19 mouse cellular contexts compared by ENCODE assay signal in genomic region chr10:98268511-98268910, GRCm38 (mm10).
A peak's percentile ranks its signal among the peaks of the same experiment; 100 is the strongest.
DNase-seq lines count a peak whose midpoint lies in the region.
"Had no signal": no experiment of that assay in that cellular context is flagged by ENCODE, and none has a peak within 500 bp of the region (broad histone marks: within the 10 kb centered on the region; RNA-seq: fewer than 3 reads in every experiment).

No protein-coding gene starts in this region.

- DNase-seq in adrenal gland, adult 2 months = peak; percentile 50
- DNase-seq in adrenal gland, postnatal 4 days (ENCODE audit: low spot score in 2 of 2) = no peak
- peak; percentile 22 for DNase-seq in adrenal gland, adult 8-10 months
- DNase-seq in adrenal gland, postnatal 14 days = peak; percentile 66
- DNase-seq in adrenal gland, postnatal 36 days = peak; percentile 35 to 40
- no peak for DNase-seq in cerebellum, adult 9-10 months
- DNase-seq in kidney, postnatal 14 days = no peak
- DNase-seq in limb, embryonic 10.5 days (ENCODE audit: low spot score) = no peak
- DNase-seq: cerebellum, adult 11 months; cerebellum, adult 18-20 months; cerebellum, adult 8-10 months; cerebellum, postnatal 36 days; embryo, embryonic 11 days; forebrain, postnatal 0 days had no signal

- no peaks in the 10 kb centered on the region for H3K9me3 ChIP-seq in limb, embryonic 10.5 days (replicated peaks)
- H3K9me3 ChIP-seq: embryonic facial prominence, embryonic 13.5 days; embryonic facial prominence, embryonic 15.5 days; forebrain, embryonic 13.5 days; forebrain, embryonic 15.5 days had no signal

- H3K36me3 ChIP-seq in limb, embryonic 10.5 days = no peaks in the 10 kb centered on the region
- H3K36me3 ChIP-seq: embryonic facial prominence, embryonic 13.5 days; embryonic facial prominence, embryonic 15.5 days; forebrain, embryonic 15.5 days had no signal

- no peak overlapping the region for H3K4me3 ChIP-seq in limb, embryonic 10.5 days
- H3K4me3 ChIP-seq: embryonic facial prominence, embryonic 13.5 days; embryonic facial prominence, embryonic 15.5 days; erythroblast, embryonic 14.5 days; forebrain, embryonic 13.5 days; forebrain, embryonic 15.5 days had no signal

- WGBS in limb, embryonic 10.5 days = 93% methylated on average over 3 of the region's 3 CpGs

- no peaks in the 10 kb centered on the region for H3K4me1 ChIP-seq in limb, embryonic 10.5 days
- H3K4me1 ChIP-seq: embryonic facial prominence, embryonic 13.5 days; embryonic facial prominence, embryonic 15.5 days; forebrain, embryonic 13.5 days; forebrain, embryonic 15.5 days had no signal

- H3K27me3 ChIP-seq in limb, embryonic 10.5 days (ENCODE audit: low read depth, poor library complexity, severe bottlenecking) = no peaks in the 10 kb centered on the region
- H3K27me3 ChIP-seq: embryonic facial prominence, embryonic 13.5 days; embryonic facial prominence, embryonic 15.5 days; forebrain, embryonic 13.5 days; forebrain, embryonic 15.5 days had no signal

- no peak overlapping the region for H3K27ac ChIP-seq in limb, embryonic 10.5 days
- H3K27ac ChIP-seq: embryonic facial prominence, embryonic 13.5 days; embryonic facial prominence, embryonic 15.5 days; forebrain, embryonic 13.5 days; forebrain, embryonic 15.5 days had no signal

Comparison
In these comparisons a context has a peak if more than half of its experiments do, and no peak if none do; other contexts are left out.
1. DNase-seq: peak in adrenal gland, adult 2 months (single experiment), adrenal gland, adult 8-10 months (single experiment), adrenal gland, postnatal 14 days (single experiment) and adrenal gland, postnatal 36 days (2 of 2); none in adrenal gland, postnatal 4 days (0 of 2), cerebellum, adult 9-10 months (single experiment), kidney, postnatal 14 days (single experiment) and limb, embryonic 10.5 days (single experiment).